Mouse (Mus musculus): ENCODE measurements around the gene 4921509C19Rik. TPM values are rescaled to one million over a fixed set of nuclear protein-coding genes. Genes with fewer than 3 reads are reported as not detected.
"Not testable (repeated sequence)": the region's sequence is repeated elsewhere in the genome, so short reads cannot be mapped to it uniquely, and the experiment has no call there.

Gene 4921509C19Rik
- polyA plus RNA-seq, 1 experiment from 2014 or later = not detected

- not testable (repeated sequence) for H3K4me3 ChIP-seq; H3K9ac ChIP-seq; H3K4me1 ChIP-seq; ATAC-seq; H3K36me3 ChIP-seq; H3K27me3 ChIP-seq (replicated peaks); H3K9me3 ChIP-seq (replicated peaks); H3K4me2 ChIP-seq; H3K27ac ChIP-seq
- 47% methylated on average over 4 of the region's 4 CpGs for WGBS (ENCODE audit: insufficient replicate concordance)
Observed at GRCm38 (mm10) chr2:151434971-151435370, 41.0 kb downstream of the 4921509C19Rik start.

GRCm38 (mm10) chr2:151434203-151434602, 41.8 kb downstream of the 4921509C19Rik start:
- not testable (repeated sequence) for H3K9me3 ChIP-seq (replicated peaks); H3K9ac ChIP-seq; H3K27ac ChIP-seq; H3K4me1 ChIP-seq; H3K4me2 ChIP-seq; ATAC-seq; H3K27me3 ChIP-seq (replicated peaks); H3K36me3 ChIP-seq; H3K4me3 ChIP-seq
- WGBS (ENCODE audit: insufficient replicate concordance) = 41% methylated on average over 4 of the region's 4 CpGs

Other genes with a start within 250 kb of the 4921509C19Rik start
- gene Nsfl1c, start 18.0 kb upstream of the 4921509C19Rik start, polyA plus RNA-seq (2016; fragmentation: Nextera tagmentation; extraction: Ambion mirVana) = 111 and 117 TPM in 2 replicates
- 233 and 244 TPM in 2 replicates for gene Fkbp1a, start 66.3 kb upstream of the 4921509C19Rik start, polyA plus RNA-seq (2016; fragmentation: Nextera tagmentation; extraction: Ambion mirVana)
- 0.16 and 0.45 TPM in 2 replicates for gene Sdcbp2, start 96.5 kb upstream of the 4921509C19Rik start, polyA plus RNA-seq (2016; fragmentation: Nextera tagmentation; extraction: Ambion mirVana)
- gene Snph, start 156.4 kb upstream of the 4921509C19Rik start, polyA plus RNA-seq (2016; fragmentation: Nextera tagmentation; extraction: Ambion mirVana) = 0.04 TPM in 2 replicates
- gene Rad21l, start 192.4 kb upstream of the 4921509C19Rik start, polyA plus RNA-seq (2016; fragmentation: Nextera tagmentation; extraction: Ambion mirVana) = not detected in 2 replicates
- 0.11 and 0.30 TPM in 2 replicates for gene Tmem74b, start 225.9 kb upstream of the 4921509C19Rik start, polyA plus RNA-seq (2016; fragmentation: Nextera tagmentation; extraction: Ambion mirVana)